26 mouse cellular contexts compared by ENCODE assay signal in genomic region chr9:122626346-122626745, GRCm38 (mm10).
A peak's percentile ranks its signal among the peaks of the same experiment; 100 is the strongest.
DNase-seq lines count a peak whose midpoint lies in the region; ATAC-seq and TF ChIP-seq lines count a peak whose summit lies in the region.
"Had no signal": no experiment of that assay in that cellular context is flagged by ENCODE, and none has a peak within 500 bp of the region (broad histone marks: within the 10 kb centered on the region; RNA-seq: fewer than 3 reads in every experiment).

No protein-coding gene starts in this region.

- TF ChIP-seq CTCF in olfactory bulb, adult 2 months (IDR thresholded peaks at IDR 0.05; ENCODE audit: insufficient read depth, low read depth, low read length): no peak
- no peak for TF ChIP-seq CTCF in gastrocnemius, adult 2 months (IDR thresholded peaks at IDR 0.05)

- peak overlapping the region; percentile 31; the same call in 1 of the 2 replicates for H3K27ac ChIP-seq in hindbrain, embryonic 16.5 days (ENCODE audit: low read depth, low read length)
- no peak overlapping the region for H3K27ac ChIP-seq in hindbrain, embryonic 11.5 days (ENCODE audit: low read depth, low read length)
- H3K27ac ChIP-seq in midbrain, embryonic 11.5 days (ENCODE audit: low read depth, low read length): no peak overlapping the region
- no peak overlapping the region for H3K27ac ChIP-seq in midbrain, embryonic 16.5 days (ENCODE audit: low read length)
- peak overlapping the region; percentile 72; the same call in 1 of the 2 replicates for H3K27ac ChIP-seq in olfactory bulb, adult 2 months (ENCODE audit: insufficient read depth, low read depth, low read length)
- H3K27ac ChIP-seq in gastrocnemius, adult 2 months: no peak overlapping the region
- H3K27ac ChIP-seq: embryonic facial prominence, embryonic 12.5 days; embryonic facial prominence, embryonic 15.5 days; hindbrain, embryonic 13.5 days; hindbrain, postnatal 0 days had no signal

- H3K36me3 ChIP-seq in hindbrain, embryonic 16.5 days (ENCODE audit: control insufficient read depth, insufficient read depth, low read length): no peaks in the 10 kb centered on the region
- H3K36me3 ChIP-seq in hindbrain, embryonic 11.5 days (ENCODE audit: control insufficient read depth, insufficient read depth, low read length): no peaks in the 10 kb centered on the region
- H3K36me3 ChIP-seq in midbrain, embryonic 11.5 days (ENCODE audit: control insufficient read depth, insufficient read depth, low read length): no peaks in the 10 kb centered on the region
- H3K36me3 ChIP-seq in midbrain, embryonic 16.5 days (ENCODE audit: control insufficient read depth, insufficient read depth, low read length): no peaks in the 10 kb centered on the region
- H3K36me3 ChIP-seq: embryonic facial prominence, embryonic 12.5 days; embryonic facial prominence, embryonic 15.5 days; G1E had no signal

- H3K4me3 ChIP-seq in hindbrain, embryonic 16.5 days (ENCODE audit: low read length): no peak overlapping the region
- H3K4me3 ChIP-seq in hindbrain, embryonic 11.5 days (ENCODE audit: low read depth, low read length): no peak overlapping the region
- no peak overlapping the region for H3K4me3 ChIP-seq in midbrain, embryonic 11.5 days (ENCODE audit: low read depth, low read length)
- no peak overlapping the region for H3K4me3 ChIP-seq in midbrain, embryonic 16.5 days (ENCODE audit: low read depth, low read length)
- H3K4me3 ChIP-seq in olfactory bulb, adult 2 months (ENCODE audit: insufficient read depth, low read depth, low read length): no peak overlapping the region
- no peak overlapping the region for H3K4me3 ChIP-seq in gastrocnemius, adult 2 months
- H3K4me3 ChIP-seq: embryonic facial prominence, embryonic 12.5 days; embryonic facial prominence, embryonic 15.5 days; hindbrain, embryonic 13.5 days had no signal

- H3K4me2 ChIP-seq in hindbrain, embryonic 16.5 days (ENCODE audit: low read length): no peak overlapping the region
- H3K4me2 ChIP-seq in hindbrain, embryonic 11.5 days (replicated peaks; ENCODE audit: low read depth, low read length): no peak overlapping the region
- no peak overlapping the region for H3K4me2 ChIP-seq in midbrain, embryonic 11.5 days
- no peak overlapping the region for H3K4me2 ChIP-seq in midbrain, embryonic 16.5 days (ENCODE audit: low read length)
- H3K4me2 ChIP-seq: embryonic facial prominence, embryonic 12.5 days; embryonic facial prominence, embryonic 15.5 days; heart, embryonic 11.5 days; hindbrain, embryonic 13.5 days had no signal

- no peak overlapping the region for H3K9ac ChIP-seq in hindbrain, embryonic 16.5 days (ENCODE audit: low read depth, low read length)
- no peak overlapping the region for H3K9ac ChIP-seq in hindbrain, embryonic 11.5 days (ENCODE audit: low read depth, low read length)
- H3K9ac ChIP-seq in midbrain, embryonic 11.5 days (ENCODE audit: low read length): no peak overlapping the region
- H3K9ac ChIP-seq in midbrain, embryonic 16.5 days (ENCODE audit: low read depth, low read length): no peak overlapping the region
- H3K9ac ChIP-seq: embryonic facial prominence, embryonic 12.5 days; embryonic facial prominence, embryonic 15.5 days; forebrain, postnatal 0 days; hindbrain, embryonic 13.5 days had no signal

- no peak for ATAC-seq in hindbrain, embryonic 16.5 days
- no peak for ATAC-seq in hindbrain, embryonic 11.5 days (ENCODE audit: low FRiP score)
- ATAC-seq in midbrain, embryonic 11.5 days (ENCODE audit: low FRiP score): no peak
- ATAC-seq in midbrain, embryonic 16.5 days: no peak
- ATAC-seq: activated CD4-positive, CD25-positive, alpha-beta regulatory T cell, adult 4 months; forebrain, embryonic 14.5 days; forebrain, postnatal 0 days; hindbrain, postnatal 0 days; inflammation-experienced regulatory T-cells, adult 6 months; intestine, embryonic 16.5 days had no signal

- intact Hi-C loops in gastrocnemius, adult 2 months (cut with DNase I): no loop called here

- DNase-seq in hindbrain, embryonic 11.5 days (ENCODE audit: low spot score): no peak
- DNase-seq in midbrain, embryonic 11.5 days (ENCODE audit: low spot score, missing footprints): peak; percentile 33
- no peak for DNase-seq in gastrocnemius, adult 2 months
- DNase-seq: adrenal gland, adult 8-10 months; adrenal gland, postnatal 36 days; B cell, adult 2 months; cerebellum, adult 11 months; cerebellum, adult 2 months; cerebellum, adult 9-11 months; cerebellum, postnatal 25 days; forebrain, postnatal 0 days; gastrocnemius, postnatal 14 days; heart, adult 11 months had no signal

- WGBS in hindbrain, embryonic 16.5 days: 93% methylated on average over 6 of the region's 6 CpGs
- whole genome bisulfite sequencing in hindbrain, embryonic 11.5 days: 88% methylated on average over 6 of the region's 6 CpGs
- WGBS in midbrain, embryonic 11.5 days: 90% methylated on average over 6 of the region's 6 CpGs
- 84% methylated on average over 6 of the region's 6 CpGs for WGBS in midbrain, embryonic 16.5 days
- WGBS in olfactory bulb, adult 2 months: 39% methylated on average over 6 of the region's 6 CpGs

- H3K9me3 ChIP-seq in hindbrain, embryonic 16.5 days (ENCODE audit: control insufficient read depth, low read length): no peaks in the 10 kb centered on the region
- H3K9me3 ChIP-seq in hindbrain, embryonic 11.5 days (ENCODE audit: control insufficient read depth, low read length): no peaks in the 10 kb centered on the region
- no peaks in the 10 kb centered on the region for H3K9me3 ChIP-seq in midbrain, embryonic 11.5 days (ENCODE audit: control insufficient read depth, low read length)
- no peaks in the 10 kb centered on the region for H3K9me3 ChIP-seq in midbrain, embryonic 16.5 days (replicated peaks; ENCODE audit: control insufficient read depth, low read length, poor library complexity, severe bottlenecking)
- H3K9me3 ChIP-seq: embryonic facial prominence, embryonic 12.5 days; embryonic facial prominence, embryonic 15.5 days; G1E; hindbrain, embryonic 13.5 days had no signal

- no peaks in the 10 kb centered on the region for H3K27me3 ChIP-seq in hindbrain, embryonic 16.5 days (replicated peaks; ENCODE audit: control insufficient read depth, insufficient read depth, low read length)
- H3K27me3 ChIP-seq in hindbrain, embryonic 11.5 days (ENCODE audit: control insufficient read depth, insufficient read depth, low read length): no peaks in the 10 kb centered on the region
- no peaks in the 10 kb centered on the region for H3K27me3 ChIP-seq in midbrain, embryonic 11.5 days (ENCODE audit: control insufficient read depth, insufficient read depth, low read length)
- no peaks in the 10 kb centered on the region for H3K27me3 ChIP-seq in midbrain, embryonic 16.5 days (ENCODE audit: control insufficient read depth, insufficient read depth, low read depth, low read length)
- H3K27me3 ChIP-seq: embryonic facial prominence, embryonic 12.5 days; embryonic facial prominence, embryonic 15.5 days had no signal

- peaks cover 9% of the 10 kb centered on the region for H3K4me1 ChIP-seq in hindbrain, embryonic 16.5 days (ENCODE audit: control insufficient read depth, insufficient read depth, low read depth, low read length)
- no peaks in the 10 kb centered on the region for H3K4me1 ChIP-seq in hindbrain, embryonic 11.5 days (replicated peaks; ENCODE audit: control insufficient read depth, insufficient read depth, low read length)
- peaks cover 4% of the 10 kb centered on the region for H3K4me1 ChIP-seq in midbrain, embryonic 11.5 days (ENCODE audit: control insufficient read depth, insufficient read depth, low read length)
- peaks cover 12% of the 10 kb centered on the region for H3K4me1 ChIP-seq in midbrain, embryonic 16.5 days (ENCODE audit: control insufficient read depth, insufficient read depth, low read length)
- H3K4me1 ChIP-seq in olfactory bulb, adult 2 months (ENCODE audit: control insufficient read depth, insufficient read depth, low read length): peaks cover 48% of the 10 kb centered on the region
- H3K4me1 ChIP-seq: embryonic facial prominence, embryonic 12.5 days had no signal

- no peak for TF ChIP-seq POLR2A in olfactory bulb, adult 2 months (IDR thresholded peaks at IDR 0.05; ENCODE audit: insufficient read depth, low read depth, low read length)

Comparison
In these comparisons a context has a peak if more than half of its experiments do, and no peak if none do; other contexts are left out.
1. H3K27ac ChIP-seq: peak in hindbrain, embryonic 16.5 days (single experiment) and olfactory bulb, adult 2 months (single experiment); none in hindbrain, embryonic 11.5 days (single experiment), midbrain, embryonic 11.5 days (single experiment), midbrain, embryonic 16.5 days (single experiment) and gastrocnemius, adult 2 months (single experiment).